Mouse (Mus musculus) hindbrain, embryonic 15.5 days (tissue): ENCODE data around the gene Lrmp. TPM values are rescaled to one million over a fixed set of nuclear protein-coding genes. Genes with fewer than 3 reads are reported as not detected.

Source experiments
- ATAC-seq: fragments of 200-750 bp; cut with Nextera tagmentation; 2 replicates; pipeline ENCODE4 v1.8.0; 2017; ENCODE audit warnings: low read depth, moderate number of reproducible peaks, moderate TSS enrichment; ENCODE audit not compliant: low FRiP score
- H3K27ac ChIP-seq: fragments of 300-500 bp; sonication (generic); replicated peaks from 2 replicates; pipeline ENCODE4 v1.5.1; 2015; ENCODE audit warnings: mild to moderate bottlenecking, inconsistent platforms
- H3K27me3 ChIP-seq: fragments of 300-500 bp; sonication (generic); 2 replicates; pipeline ENCODE4 v1.6.1; 2015; ENCODE audit warnings: control low read depth, inconsistent platforms
- H3K36me3 ChIP-seq: fragments of 300-500 bp; sonication (generic); 2 replicates; pipeline ENCODE4 v1.6.1; 2015; ENCODE audit warnings: control low read depth, inconsistent platforms
- H3K4me1 ChIP-seq: fragments of 300-500 bp; sonication (generic); replicated peaks from 2 replicates; pipeline ENCODE4 v1.6.1; 2015; ENCODE audit warnings: control low read depth, inconsistent platforms
- H3K4me2 ChIP-seq: fragments of 300-500 bp; sonication (generic); 2 replicates; pipeline ENCODE4 v1.6.1; 2015; ENCODE audit warnings: moderate library complexity, mild to moderate bottlenecking, inconsistent platforms
- H3K4me3 ChIP-seq: fragments of 300-500 bp; sonication (generic); 2 replicates; pipeline ENCODE4 v1.5.1; 2015; ENCODE audit warnings: mild to moderate bottlenecking, inconsistent platforms
- H3K9ac ChIP-seq: fragments of 300-500 bp; sonication (generic); 2 replicates; pipeline ENCODE4 v1.6.1; 2015; ENCODE audit warnings: inconsistent platforms
- H3K9me3 ChIP-seq: fragments of 300-500 bp; sonication (generic); 2 replicates; pipeline ENCODE4 v1.6.1; 2016; ENCODE audit warnings: control low read depth, inconsistent platforms
- WGBS: fragments of 180-500 bp; shearing (Covaris S2); methylation state at CpG from one replicate; pipeline ENCODE4 v1.1.7; 2015; 5-methylcytosine and 5-hydroxymethylcytosine counted together
- polyA plus RNA-seq: library from polyadenylated mRNA; unstranded; fragments of >200 nt; fragmentation: Nextera tagmentation; extraction: Ambion mirVana; gene quantifications from 2 replicates; pipeline ENCODE4 v1.2.1, GENCODE M21; 2015

Gene Lrmp
- polyA plus RNA-seq, 1 experiment from 2014 or later = 0.75 TPM

GRCm38 (mm10) chr6:145213916-145214315 is 98.5 kb downstream of the Lrmp start:
- 87% methylated on average over 2 of the region's 2 CpGs for WGBS
- no peak overlapping the region for H3K9ac ChIP-seq

GRCm38 (mm10) chr6:145215826-145216225 is 100.4 kb downstream of the Lrmp start:
- Histone ChIP-seq H3K9ac (no peak overlapping the region), H3K27ac (no peak overlapping the region), H3K9me3 (no peaks in the 10 kb centered on the region), H3K27me3 (no peaks in the 10 kb centered on the region), H3K4me2 (no peak overlapping the region), H3K36me3 (peaks cover 16% of the 10 kb centered on the region), H3K4me1 (peaks cover 9% of the 10 kb centered on the region; the same call in 1 of the 2 replicates), H3K4me3 (no peak overlapping the region)
- WGBS = 88% methylated on average over 3 of the region's 3 CpGs
- no peak for ATAC-seq

More at GRCm38 (mm10) chr6:145213916-145214315, 98.5 kb downstream of the Lrmp start:
- H3K36me3 ChIP-seq = peaks cover 7% of the 10 kb centered on the region; the same call in 1 of the 2 replicates
- no peak overlapping the region for H3K27ac ChIP-seq
- no peak for ATAC-seq
- H3K4me1 ChIP-seq = peaks cover 16% of the 10 kb centered on the region
- H3K27me3 ChIP-seq = no peaks in the 10 kb centered on the region
- H3K4me3 ChIP-seq = no peak overlapping the region
- H3K4me2 ChIP-seq = no peak overlapping the region
- no peaks in the 10 kb centered on the region for H3K9me3 ChIP-seq

GRCm38 (mm10) chr6:145224246-145224645 is 108.8 kb downstream of the Lrmp start:
- no peak for ATAC-seq

More at GRCm38 (mm10) chr6:145224246-145224645, 108.8 kb downstream of the Lrmp start:
- Histone ChIP-seq H3K4me1 (no peaks in the 10 kb centered on the region), H3K9ac (no peak overlapping the region), H3K9me3 (no peaks in the 10 kb centered on the region), H3K4me3 (no peak overlapping the region), H3K27ac (no peak overlapping the region), H3K36me3 (peaks cover 7% of the 10 kb centered on the region), H3K27me3 (no peaks in the 10 kb centered on the region), H3K4me2 (no peak overlapping the region)
- WGBS = 91% methylated on average over 6 of the region's 6 CpGs

Other genes starting within 250 kb of the Lrmp start
- gene Bcat1, start 39.5 kb upstream of the Lrmp start, polyA plus RNA-seq = 95.7 and 101 TPM in 2 replicates
- gene Casc1, start 95.4 kb downstream of the Lrmp start, polyA plus RNA-seq = 0.88 and 1.3 TPM in 2 replicates
- 27.0 and 27.5 TPM in 2 replicates for gene Etfrf1, start 95.5 kb downstream of the Lrmp start, polyA plus RNA-seq
- 83.8 and 85.4 TPM in 2 replicates for gene Kras, start 134.6 kb downstream of the Lrmp start, polyA plus RNA-seq